Mouse (Mus musculus) right cerebral cortex, adult 18-20 months (tissue): ENCODE data around the gene Sugct.

Source experiments
- DNase-seq: peaks from one replicate; pipeline ENCODE4 v3.0.0; 2022; ENCODE audit warnings: mixed read lengths

The Sugct gene

DNA sequence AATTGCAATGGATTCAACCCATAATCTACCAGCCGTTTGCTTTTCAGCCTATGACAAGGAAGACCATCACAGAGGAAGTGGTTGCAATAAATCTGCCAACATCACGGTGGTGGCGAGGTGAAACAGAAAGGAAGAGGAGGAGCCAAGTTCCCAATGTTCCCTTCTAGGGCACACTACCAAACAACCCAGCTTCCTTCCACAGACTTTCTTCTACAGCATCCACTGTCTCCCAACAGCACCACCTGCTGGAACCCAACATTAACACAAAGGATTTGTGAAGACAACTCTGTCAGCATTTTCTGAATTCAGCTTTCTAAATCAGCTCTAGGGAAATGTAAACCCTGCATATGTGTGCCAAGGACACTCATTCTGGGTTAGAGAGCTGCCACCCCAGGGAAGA is 666.8 kb downstream of the Sugct start:
- DNase-seq, result peak; percentile 49

GRCm38 (mm10) chr13:17027846-17028529 is 667.4 kb downstream of the Sugct start:
- no peak for DNase-seq

DNA sequence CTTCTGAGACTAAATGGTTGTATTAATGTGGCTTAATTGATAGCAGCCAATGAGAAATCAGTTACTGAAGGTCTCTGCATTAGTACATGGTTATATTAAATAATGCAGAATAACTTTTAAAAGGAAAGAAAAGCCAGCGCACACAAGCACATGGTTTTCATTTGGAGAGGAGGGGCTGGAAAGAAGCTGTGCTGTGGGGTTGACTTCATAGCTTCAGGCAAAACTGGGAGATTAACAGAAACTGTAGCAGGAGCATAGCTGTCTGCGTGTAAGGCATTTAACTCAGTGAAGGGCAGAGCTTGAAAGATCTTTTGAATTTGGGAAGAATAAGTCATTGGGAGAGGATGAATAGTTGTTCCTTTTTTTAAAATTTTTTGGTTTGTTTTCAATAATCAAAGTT is 668.4 kb downstream of the Sugct start:
- no peak for DNase-seq

- no peak for DNase-seq
Observed at GRCm38 (mm10) chr13:16996464-16996863, 698.9 kb downstream of the Sugct start.

DNA sequence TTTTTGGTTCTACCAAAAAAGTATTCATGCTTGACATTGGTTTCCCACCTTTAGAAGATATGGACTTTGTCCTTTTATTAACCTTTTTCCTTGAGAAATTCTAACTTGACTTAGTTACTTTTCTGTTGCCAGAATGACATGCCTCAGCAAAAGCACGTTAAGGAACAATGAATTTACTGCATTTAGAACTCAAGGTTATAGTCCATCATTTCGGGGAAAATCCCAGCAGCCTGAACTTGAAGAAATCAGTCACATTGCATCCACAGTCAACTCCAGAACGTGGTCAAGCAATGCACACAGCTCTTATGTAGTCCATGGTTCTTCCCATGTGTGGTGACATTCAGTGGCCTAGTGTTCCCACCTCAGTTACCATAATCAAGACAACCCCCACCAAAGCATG is 700.0 kb downstream of the Sugct start:
- DNase-seq, result no peak

DNA sequence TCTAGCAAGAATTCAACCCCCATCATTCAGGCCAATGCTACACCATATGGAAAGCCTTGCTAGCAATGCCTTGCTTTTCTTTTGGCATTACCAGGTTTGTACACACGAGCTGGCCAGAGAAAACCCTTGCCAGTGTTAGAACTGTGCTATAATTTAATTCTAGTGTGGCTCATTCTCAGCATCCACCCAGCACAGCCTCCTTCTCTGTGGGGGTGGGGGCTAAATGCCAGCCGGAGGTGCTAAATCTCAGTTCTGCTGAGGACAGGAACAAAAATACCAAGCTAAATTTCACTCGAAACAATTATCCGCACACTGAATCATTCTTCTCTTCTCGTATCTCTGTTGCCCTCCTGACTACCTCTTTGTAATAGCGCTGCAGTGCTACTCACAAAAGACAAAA is 717.6 kb downstream of the Sugct start:
- DNase-seq, result peak; percentile 86

DNA sequence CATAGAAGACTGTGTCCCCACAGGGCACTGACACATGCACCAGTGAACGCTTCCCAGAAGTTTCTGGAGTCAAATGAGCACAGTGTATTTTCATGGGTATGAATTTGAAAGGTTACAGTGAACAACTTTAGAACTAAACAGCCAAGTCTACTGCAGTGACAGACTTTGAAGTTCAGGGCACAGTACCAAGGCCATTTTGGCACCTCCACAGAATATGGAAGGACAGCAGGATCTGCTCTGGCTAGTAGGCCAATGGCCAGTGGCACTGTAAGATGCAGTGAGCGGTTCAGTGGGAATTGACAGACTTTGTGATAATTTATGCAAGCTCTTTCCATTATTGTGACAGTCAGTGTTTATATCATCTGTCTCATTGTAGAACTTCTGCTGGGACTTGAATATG is 724.1 kb downstream of the Sugct start:
- no peak for DNase-seq

GRCm38 (mm10) chr13:16968995-16969394 is 726.4 kb downstream of the Sugct start:
- peak; percentile 5 for DNase-seq

GRCm38 (mm10) chr13:16964823-16965475 is 730.4 kb downstream of the Sugct start:
- DNase-seq, result no peak

GRCm38 (mm10) chr13:16952045-16952444 is 743.3 kb downstream of the Sugct start:
- DNase-seq, result no peak

- no peak for DNase-seq
Observed at GRCm38 (mm10) chr13:16939466-16939811, 755.9 kb downstream of the Sugct start.

- no peak for DNase-seq
Observed at GRCm38 (mm10) chr13:16938552-16939465, 756.5 kb downstream of the Sugct start.

DNA sequence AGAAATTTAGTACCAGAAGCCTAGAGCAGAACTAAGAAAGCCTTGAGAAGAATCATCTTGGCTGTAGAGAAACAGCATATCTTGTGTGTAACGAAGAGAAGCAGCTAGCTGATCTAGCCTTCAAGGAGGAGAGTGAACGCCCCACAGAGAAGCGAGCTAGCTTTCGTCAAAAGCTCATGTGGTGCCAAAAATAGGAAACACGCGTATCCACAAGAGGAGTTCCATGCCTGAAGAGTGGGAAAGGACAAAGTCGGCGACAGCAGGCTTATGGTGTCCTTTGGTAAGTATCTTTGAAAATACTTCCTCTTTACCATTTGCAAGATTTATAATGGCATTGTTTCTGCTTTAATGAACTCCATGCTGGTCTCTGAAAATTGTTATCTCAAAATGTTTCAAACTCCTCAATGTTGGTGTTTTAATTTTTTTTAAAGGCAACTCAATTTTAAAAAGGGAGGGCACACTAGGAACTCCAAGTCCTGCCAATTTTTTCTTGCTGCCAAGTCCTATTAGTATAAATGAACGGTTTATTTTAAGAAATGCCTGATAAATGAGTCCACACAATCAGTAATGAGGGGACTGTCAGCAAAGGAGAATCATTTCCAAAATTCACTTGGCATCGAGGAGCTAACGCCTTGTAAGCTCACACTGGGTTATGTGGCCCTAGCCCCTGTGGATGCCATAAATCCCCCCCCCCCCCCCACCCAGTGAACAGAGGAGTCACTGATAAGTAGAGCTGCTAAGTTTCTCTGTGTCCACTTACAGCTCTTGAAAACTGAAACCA is 757.7 kb downstream of the Sugct start:
- no peak for DNase-seq

DNA sequence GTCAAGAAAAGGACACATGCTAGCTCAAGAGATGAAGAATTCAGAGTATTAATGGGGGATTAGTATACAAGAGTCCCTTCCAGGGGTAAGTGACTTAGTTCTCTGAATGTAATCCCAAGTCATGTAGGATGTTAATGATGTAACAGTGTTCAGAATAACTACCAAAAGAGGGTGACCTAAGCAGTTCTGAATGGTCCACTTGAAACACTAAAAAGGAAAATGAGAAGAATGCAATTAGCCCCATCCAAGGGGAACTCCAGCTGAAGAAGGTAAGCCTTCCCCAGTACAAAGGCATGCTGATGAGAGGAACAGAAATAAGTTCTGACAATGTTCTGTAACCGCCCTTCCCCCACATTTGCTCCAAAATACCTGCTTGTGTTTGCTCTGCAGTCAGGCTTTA is 760.3 kb downstream of the Sugct start:
- DNase-seq, result no peak

DNA sequence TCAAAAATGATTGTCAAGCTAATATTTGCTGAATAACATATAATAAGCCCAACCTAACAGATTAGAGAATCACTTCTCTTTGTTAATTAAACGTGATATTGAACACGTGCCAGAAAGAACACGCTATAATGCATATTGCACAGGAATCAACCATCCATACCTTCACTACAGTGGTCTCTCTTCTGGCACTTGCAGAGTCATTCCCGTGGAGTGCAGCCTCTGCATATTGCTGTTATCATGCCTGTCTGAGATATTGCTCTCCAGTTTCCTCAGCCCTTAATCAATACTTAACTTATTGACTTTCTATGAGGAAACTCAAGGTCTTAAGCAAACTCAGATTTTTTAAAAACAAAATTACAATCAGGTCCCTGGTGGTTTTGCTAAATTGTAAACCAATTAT is 761.8 kb downstream of the Sugct start:
- no peak for DNase-seq

GRCm38 (mm10) chr13:16921305-16921704 is 774.0 kb downstream of the Sugct start:
- no peak for DNase-seq

GRCm38 (mm10) chr13:16915697-16916096 is 779.7 kb downstream of the Sugct start:
- no peak for DNase-seq

DNA sequence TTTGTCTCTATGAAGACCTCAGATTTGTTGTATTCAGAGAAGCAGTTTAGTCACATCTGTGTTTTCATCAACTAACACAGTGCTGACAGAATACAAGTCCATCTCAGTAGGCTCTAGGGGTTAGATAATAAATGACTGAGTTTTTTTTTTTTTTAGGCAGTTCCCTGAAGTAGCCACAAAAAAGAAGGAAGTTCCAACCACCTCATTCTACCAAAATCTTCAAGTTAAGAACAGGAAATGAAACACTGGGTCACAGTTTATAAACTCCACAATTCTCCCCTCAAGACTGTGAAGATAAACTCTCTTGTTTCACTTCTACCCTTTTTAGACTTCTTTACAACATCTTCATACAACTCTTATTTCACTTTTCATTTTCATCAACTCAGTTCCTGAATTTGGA is 783.1 kb downstream of the Sugct start:
- DNase-seq, result no peak

DNA sequence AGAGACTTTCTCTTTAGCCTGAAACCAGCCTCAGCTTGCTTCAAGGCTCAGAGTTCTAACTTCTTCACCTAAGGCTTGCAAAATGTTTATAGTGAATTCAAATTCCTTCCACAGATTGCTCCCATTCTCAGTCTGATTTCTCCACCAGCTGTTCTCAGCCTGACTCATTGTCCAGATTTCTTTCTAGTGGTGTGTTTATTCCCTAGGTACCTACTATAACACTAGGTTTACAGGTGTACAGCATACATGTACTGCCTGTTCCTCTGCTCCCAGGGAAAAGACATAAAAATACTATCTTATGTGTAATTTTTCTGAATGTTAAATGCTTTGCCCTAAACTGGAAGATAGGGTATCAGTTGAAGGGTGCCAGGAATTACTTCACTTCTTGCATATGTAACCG is 788.4 kb downstream of the Sugct start:
- no peak for DNase-seq

DNA sequence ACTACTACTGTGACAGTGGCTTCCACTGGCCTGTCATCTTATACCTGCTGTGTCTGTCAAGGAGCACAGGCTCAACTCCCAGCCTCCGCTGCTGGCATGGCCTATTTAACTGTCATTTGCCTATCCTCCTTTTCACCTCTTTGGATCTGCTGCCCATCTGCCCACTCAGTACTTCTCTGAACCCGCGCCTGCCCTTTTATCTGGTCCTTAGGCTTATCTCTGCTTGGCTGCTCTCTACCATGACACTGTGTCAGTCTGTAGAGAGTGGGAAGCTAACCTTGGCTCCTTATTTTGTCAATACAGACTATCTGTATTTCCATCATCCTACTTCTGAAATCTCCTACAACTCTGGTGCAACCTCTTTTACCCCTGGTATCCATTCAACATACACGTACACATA is 793.9 kb downstream of the Sugct start:
- DNase-seq, result no peak

- no peak for DNase-seq
Observed at GRCm38 (mm10) chr13:16898084-16898792, 797.1 kb downstream of the Sugct start.

DNA sequence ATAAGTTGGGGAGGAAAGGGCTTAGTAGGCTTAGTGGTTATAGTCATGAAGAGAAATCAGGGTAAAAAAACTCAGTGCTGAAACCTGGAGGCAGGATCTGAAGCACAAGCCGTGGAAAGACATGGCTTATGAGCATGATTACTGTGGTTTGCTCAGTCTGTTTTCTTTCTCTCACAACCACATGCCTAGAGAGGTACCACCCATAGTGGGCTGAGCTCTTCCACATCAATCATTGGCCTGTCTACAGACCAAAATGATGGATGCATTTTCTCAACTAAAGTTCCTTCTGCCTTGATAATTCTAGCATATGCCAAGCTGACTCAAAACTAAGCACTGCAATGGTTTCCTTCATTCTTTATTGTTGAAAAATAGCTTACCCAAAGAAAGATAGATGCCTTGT is 817.3 kb downstream of the Sugct start:
- DNase-seq, result no peak
